Mouse (Mus musculus): Measurements from ENCODE around the gene Gm8094. TPM values are rescaled to one million over a fixed set of nuclear protein-coding genes. Genes with fewer than 3 reads are reported as not detected.
A peak's percentile ranks its signal among the peaks of the same experiment; 100 is the strongest.
"Not testable (repeated sequence)": the region's sequence is repeated elsewhere in the genome, so short reads cannot be mapped to it uniquely, and the experiment has no call there.

The Gm8094 gene
- polyA plus RNA-seq (2015; fragmentation: Nextera tagmentation; extraction: Ambion mirVana) = not detected in 2 replicates

- H3K9ac ChIP-seq; ATAC-seq (ENCODE audit: insufficient number of reproducible peaks, insufficient read depth, low FRiP score, low TSS enrichment, low read depth): not testable (repeated sequence)
- WGBS = 85% methylated on average over 2 of the region's 2 CpGs
These were observed at the start of gene Gm8094 for GRCm38 (mm10) chr14:43076543-43076942. Gm8094 (minus strand) TSS chr14:43076643.

GRCm38 (mm10) chr14:43119673-43120072 lies 43.2 kb upstream of the Gm8094 start:
- H3K9ac ChIP-seq; H3K4me3 ChIP-seq; H3K27ac ChIP-seq; H3K4me1 ChIP-seq; H3K27me3 ChIP-seq; H3K4me2 ChIP-seq; ATAC-seq (ENCODE audit: insufficient number of reproducible peaks, insufficient read depth, low FRiP score, low TSS enrichment, low read depth); H3K9me3 ChIP-seq; H3K36me3 ChIP-seq: not testable (repeated sequence)
- 92% methylated on average over 3 of the region's 3 CpGs for WGBS

More at GRCm38 (mm10) chr14:43076543-43076942, at the start of gene Gm8094:
- not testable (repeated sequence) for H3K4me1 ChIP-seq, H3K36me3 ChIP-seq, H3K27me3 ChIP-seq, H3K4me2 ChIP-seq, H3K9me3 ChIP-seq, H3K4me3 ChIP-seq, H3K27ac ChIP-seq

- H3K9me3 ChIP-seq; H3K9ac ChIP-seq; H3K36me3 ChIP-seq; ATAC-seq (ENCODE audit: insufficient number of reproducible peaks, insufficient read depth, low FRiP score, low TSS enrichment, low read depth); H3K4me2 ChIP-seq; H3K27me3 ChIP-seq; H3K4me1 ChIP-seq; H3K27ac ChIP-seq; H3K4me3 ChIP-seq: not testable (repeated sequence)
- 72% methylated on average over 3 of the region's 3 CpGs for WGBS
These were observed 23.9 kb upstream of the Gm8094 start, which contains the start of gene Gm8104 for GRCm38 (mm10) chr14:43100301-43100700. Gm8104 (plus strand) TSS chr14:43100601.

- not testable (repeated sequence) for H3K4me1 ChIP-seq, H3K27ac ChIP-seq, H3K9me3 ChIP-seq, H3K9ac ChIP-seq, H3K4me2 ChIP-seq, H3K36me3 ChIP-seq, H3K4me3 ChIP-seq, H3K27me3 ChIP-seq
- ATAC-seq (ENCODE audit: insufficient number of reproducible peaks, insufficient read depth, low FRiP score, low TSS enrichment, low read depth) = peak; percentile 48; the same call in 1 of the 2 replicates
- 30% methylated on average over 1 of the region's 14 CpGs for WGBS
These were observed 12.9 kb upstream of the Gm8094 start for GRCm38 (mm10) chr14:43089103-43089919.

- H3K4me3 ChIP-seq; H3K9me3 ChIP-seq; H3K9ac ChIP-seq; H3K27ac ChIP-seq; H3K27me3 ChIP-seq; H3K4me2 ChIP-seq; ATAC-seq (ENCODE audit: insufficient number of reproducible peaks, insufficient read depth, low FRiP score, low TSS enrichment, low read depth); H3K4me1 ChIP-seq; H3K36me3 ChIP-seq: not testable (repeated sequence)
- WGBS = 38% methylated on average over 1 of the region's 1 CpGs
These were observed 8.7 kb upstream of the Gm8094 start for GRCm38 (mm10) chr14:43084936-43085730.

- H3K4me3 ChIP-seq; H3K9me3 ChIP-seq; ATAC-seq (ENCODE audit: insufficient number of reproducible peaks, insufficient read depth, low FRiP score, low TSS enrichment, low read depth); H3K4me2 ChIP-seq; H3K9ac ChIP-seq; H3K27me3 ChIP-seq; H3K4me1 ChIP-seq; H3K27ac ChIP-seq; H3K36me3 ChIP-seq: not testable (repeated sequence)
- 64% methylated on average over 4 of the region's 4 CpGs for WGBS
These were observed 16.3 kb downstream of the Gm8094 start for GRCm38 (mm10) chr14:43060179-43060578.

GRCm38 (mm10) chr14:43058063-43058462 lies 18.4 kb downstream of the Gm8094 start:
- not testable (repeated sequence) for H3K4me3 ChIP-seq; H3K27me3 ChIP-seq; H3K36me3 ChIP-seq; H3K9me3 ChIP-seq; ATAC-seq (ENCODE audit: insufficient number of reproducible peaks, insufficient read depth, low FRiP score, low TSS enrichment, low read depth); H3K9ac ChIP-seq; H3K4me2 ChIP-seq; H3K27ac ChIP-seq; H3K4me1 ChIP-seq
- 81% methylated on average over 3 of the region's 3 CpGs for WGBS

Other genes starting within 250 kb of the Gm8094 start
- not detected in 2 replicates for gene Gm21977, start 223.2 kb downstream of the Gm8094 start, polyA plus RNA-seq (2015; fragmentation: Nextera tagmentation; extraction: Ambion mirVana)
- not detected in 2 replicates for gene Gm8082, start 83.0 kb downstream of the Gm8094 start, polyA plus RNA-seq (2015; fragmentation: Nextera tagmentation; extraction: Ambion mirVana)
- gene Gm10376, start 61.0 kb downstream of the Gm8094 start, polyA plus RNA-seq (2015; fragmentation: Nextera tagmentation; extraction: Ambion mirVana) = not detected in 2 replicates
- gene Gm8104, start 24.0 kb upstream of the Gm8094 start, polyA plus RNA-seq (2015; fragmentation: Nextera tagmentation; extraction: Ambion mirVana) = not detected in 2 replicates
- gene Gm7233, start 103.2 kb upstream of the Gm8094 start, polyA plus RNA-seq (2015; fragmentation: Nextera tagmentation; extraction: Ambion mirVana) = not detected in 2 replicates
- not detected in 2 replicates for gene Gm8122, start 158.7 kb upstream of the Gm8094 start, polyA plus RNA-seq (2015; fragmentation: Nextera tagmentation; extraction: Ambion mirVana)
- not detected in 2 replicates for gene Gm8126, start 182.0 kb upstream of the Gm8094 start, polyA plus RNA-seq (2015; fragmentation: Nextera tagmentation; extraction: Ambion mirVana)
- not detected in 2 replicates for gene Gm9732, start 198.4 kb upstream of the Gm8094 start, polyA plus RNA-seq (2015; fragmentation: Nextera tagmentation; extraction: Ambion mirVana)
- gene Gm8127, start 217.2 kb upstream of the Gm8094 start, polyA plus RNA-seq (2015; fragmentation: Nextera tagmentation; extraction: Ambion mirVana) = not detected in 2 replicates